Mouse (Mus musculus): Measurements from ENCODE around the gene Dnah8. TPM values are rescaled to one million over a fixed set of nuclear protein-coding genes. Genes with fewer than 3 reads are reported as not detected.
A peak's percentile ranks its signal among the peaks of the same experiment; 100 is the strongest.

The Dnah8 gene
- total and polyA plus RNA-seq, 2 experiments from 2014 or later, result 2.1 to 5.0 TPM

DNA sequence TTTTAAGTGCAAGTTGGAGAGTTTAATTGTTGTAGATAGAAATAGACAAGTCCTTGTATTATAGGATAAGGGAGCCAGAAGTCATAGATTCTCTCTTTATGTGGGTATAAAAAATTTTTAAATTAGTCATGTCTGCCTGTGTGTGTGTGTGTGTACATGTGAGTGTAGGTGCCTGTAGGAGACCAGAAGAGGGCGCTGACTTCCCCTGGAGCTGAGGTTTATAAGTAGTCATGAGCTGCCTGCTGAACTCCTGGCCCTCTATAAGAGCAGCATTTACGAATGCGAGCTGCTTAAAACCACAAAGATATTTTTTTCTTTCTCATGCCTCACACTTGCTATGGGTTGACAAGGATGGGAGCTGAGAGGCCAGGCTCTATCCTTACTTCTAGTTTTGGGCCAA is 115.6 kb downstream of the Dnah8 start:
- 92% methylated on average over 3 of the region's 3 CpGs for WGBS

DNA sequence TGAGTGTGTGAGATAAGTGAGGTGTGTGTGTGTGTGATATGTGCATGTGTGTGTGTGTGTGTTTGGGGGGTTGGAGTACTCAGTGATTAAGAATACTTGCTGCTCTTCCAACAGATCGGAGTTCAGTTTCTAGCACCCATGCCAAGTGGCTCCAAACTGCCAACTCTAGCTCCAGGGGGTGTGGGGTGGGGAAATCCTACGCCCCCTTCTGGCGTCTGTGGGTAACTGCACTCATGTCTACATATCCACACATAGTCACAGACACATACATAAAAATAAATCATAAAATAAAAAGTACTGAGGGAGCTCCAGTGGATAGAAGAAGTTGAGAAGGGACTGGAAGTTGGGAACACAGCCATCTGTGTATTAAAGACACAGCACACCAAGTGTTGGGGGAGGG is 119.8 kb downstream of the Dnah8 start:
- WGBS, result 76% methylated on average over 3 of the region's 3 CpGs
- no peak overlapping the region for H3K4me3 ChIP-seq (ENCODE audit: low read depth, low read length)
- no peak for ATAC-seq

More for the DNA sequence above, 115.6 kb downstream of the Dnah8 start:
- Histone ChIP-seq H3K9ac (no peak overlapping the region), H3K27ac (ENCODE audit: low read depth, low read length) (no peak overlapping the region), H3K36me3 (ENCODE audit: insufficient read depth) (no peaks in the 10 kb centered on the region), H3K4me2 (ENCODE audit: low read depth) (no peak overlapping the region), H3K27me3 (ENCODE audit: insufficient read depth, low read length) (no peaks in the 10 kb centered on the region), H3K4me1 (ENCODE audit: insufficient read depth) (no peaks in the 10 kb centered on the region), H3K9me3 (ENCODE audit: low read length) (no peaks in the 10 kb centered on the region), H3K4me3 (ENCODE audit: low read depth, low read length) (no peak overlapping the region)
- DNase-seq, result no peak
- no peak for ATAC-seq
- TF ChIP-seq CTCF (IDR thresholded peaks at IDR 0.05; ENCODE audit: low read depth), result no peak

DNA sequence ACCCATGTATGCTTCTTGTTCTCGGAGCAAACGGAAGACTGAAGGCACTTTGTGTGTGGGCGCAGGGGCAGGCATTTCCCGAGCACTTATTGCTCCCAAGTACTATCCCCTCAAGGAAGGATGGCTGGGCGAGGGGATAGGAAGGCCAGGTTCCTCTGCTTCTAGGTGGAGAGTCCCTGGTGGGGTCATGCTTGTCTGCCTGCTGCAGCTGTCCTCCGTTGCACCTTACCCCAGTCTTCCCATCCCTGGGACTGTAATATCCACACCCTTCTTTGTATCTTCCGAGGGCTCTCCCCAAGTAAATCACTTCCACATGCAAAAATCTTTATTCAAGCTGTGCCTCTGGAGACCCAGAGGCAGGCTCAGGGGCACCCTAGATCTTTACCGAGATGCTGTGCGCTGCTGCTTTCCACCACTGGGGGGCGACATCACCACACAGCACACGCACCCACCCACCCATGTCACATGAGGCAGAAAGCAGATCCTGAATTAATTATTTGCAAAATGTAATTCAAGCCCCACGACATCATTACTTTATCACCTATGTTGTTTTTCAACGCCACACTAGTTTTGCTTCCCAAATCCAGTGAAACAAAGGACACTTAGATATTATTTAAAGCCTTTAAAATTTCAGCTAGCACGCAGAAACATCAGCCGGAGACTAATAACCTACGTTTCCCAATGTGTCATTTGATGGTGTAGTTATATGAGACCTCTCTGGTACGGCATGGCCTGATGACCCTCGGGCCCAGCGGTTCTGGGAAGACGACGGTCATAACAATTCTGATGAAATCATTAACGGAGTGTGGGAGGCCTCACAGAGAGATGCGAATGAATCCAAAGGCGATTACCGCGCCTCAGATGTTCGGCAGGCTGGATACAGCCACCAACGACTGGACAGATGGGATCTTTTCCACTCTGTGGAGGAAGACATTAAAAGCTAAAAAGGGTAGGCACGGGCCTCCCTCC is 122.2 kb downstream of the Dnah8 start:
- Histone ChIP-seq H3K9ac (no peak overlapping the region), H3K4me3 (ENCODE audit: low read depth, low read length) (no peak overlapping the region), H3K4me2 (ENCODE audit: low read depth) (no peak overlapping the region), H3K9me3 (ENCODE audit: low read length) (no peaks in the 10 kb centered on the region), H3K4me1 (ENCODE audit: insufficient read depth) (no peaks in the 10 kb centered on the region; the same call in 1 of the 2 replicates), H3K27me3 (ENCODE audit: insufficient read depth, low read length) (no peaks in the 10 kb centered on the region), H3K36me3 (ENCODE audit: insufficient read depth) (no peaks in the 10 kb centered on the region), H3K27ac (ENCODE audit: low read depth, low read length) (no peak overlapping the region)
- peak; percentile 84 for DNase-seq
- 56% methylated on average over 29 of the region's 29 CpGs for WGBS
- peak; percentile 86 for ATAC-seq
- peak; percentile 97 for TF ChIP-seq CTCF (IDR thresholded peaks at IDR 0.05; ENCODE audit: low read depth)

More for the DNA sequence above, 119.8 kb downstream of the Dnah8 start:
- Histone ChIP-seq H3K9me3 (ENCODE audit: low read length) (no peaks in the 10 kb centered on the region), H3K4me2 (ENCODE audit: low read depth) (no peak overlapping the region), H3K27ac (ENCODE audit: low read depth, low read length) (no peak overlapping the region), H3K36me3 (ENCODE audit: insufficient read depth) (no peaks in the 10 kb centered on the region), H3K4me1 (ENCODE audit: insufficient read depth) (no peaks in the 10 kb centered on the region), H3K27me3 (ENCODE audit: insufficient read depth, low read length) (no peaks in the 10 kb centered on the region), H3K9ac (no peak overlapping the region)
- no peak for DNase-seq
- no peak for TF ChIP-seq CTCF (IDR thresholded peaks at IDR 0.05; ENCODE audit: low read depth)

GRCm38 (mm10) chr17:30749391-30749790 is 125.2 kb downstream of the Dnah8 start:
- H3K27ac ChIP-seq (ENCODE audit: low read depth, low read length), result no peak overlapping the region
- 77% methylated on average over 12 of the region's 12 CpGs for WGBS
- no peak overlapping the region for H3K4me2 ChIP-seq (ENCODE audit: low read depth)

DNA sequence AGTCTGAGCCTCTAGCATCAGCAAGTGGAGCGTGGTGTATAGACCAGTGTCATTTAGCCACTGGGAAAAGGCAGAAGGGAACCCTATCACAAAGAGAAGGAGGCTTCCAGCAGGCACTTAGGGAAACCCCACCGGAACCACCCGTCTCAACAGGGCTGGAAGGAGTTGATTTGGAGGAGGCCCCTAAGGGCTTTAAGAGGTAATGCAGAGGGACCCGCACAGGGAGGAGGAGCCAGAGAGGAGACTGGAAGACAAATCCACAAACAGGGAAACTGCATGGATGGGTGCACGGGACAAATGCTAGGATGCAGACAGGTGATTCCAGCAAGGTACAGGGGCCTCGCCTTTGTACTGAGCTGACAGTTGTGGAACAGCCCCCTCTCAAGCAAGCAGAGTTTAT is 126.1 kb downstream of the Dnah8 start:
- ATAC-seq, result 0 out of 2 replicates have a peak, but pooled peaks have one; percentile 40
- 40% methylated on average over 6 of the region's 6 CpGs for WGBS
- H3K36me3 ChIP-seq (ENCODE audit: insufficient read depth), result no peaks in the 10 kb centered on the region

More at GRCm38 (mm10) chr17:30749391-30749790, 125.2 kb downstream of the Dnah8 start:
- ATAC-seq (no peak), DNase-seq (no peak)
- Histone ChIP-seq H3K4me3 (ENCODE audit: low read depth, low read length) (no peak overlapping the region), H3K4me1 (ENCODE audit: insufficient read depth) (no peaks in the 10 kb centered on the region; the same call in 1 of the 2 replicates), H3K36me3 (ENCODE audit: insufficient read depth) (no peaks in the 10 kb centered on the region), H3K9ac (no peak overlapping the region), H3K9me3 (ENCODE audit: low read length) (no peaks in the 10 kb centered on the region), H3K27me3 (ENCODE audit: insufficient read depth, low read length) (no peaks in the 10 kb centered on the region)
- no peak for TF ChIP-seq CTCF (IDR thresholded peaks at IDR 0.05; ENCODE audit: low read depth)

DNA sequence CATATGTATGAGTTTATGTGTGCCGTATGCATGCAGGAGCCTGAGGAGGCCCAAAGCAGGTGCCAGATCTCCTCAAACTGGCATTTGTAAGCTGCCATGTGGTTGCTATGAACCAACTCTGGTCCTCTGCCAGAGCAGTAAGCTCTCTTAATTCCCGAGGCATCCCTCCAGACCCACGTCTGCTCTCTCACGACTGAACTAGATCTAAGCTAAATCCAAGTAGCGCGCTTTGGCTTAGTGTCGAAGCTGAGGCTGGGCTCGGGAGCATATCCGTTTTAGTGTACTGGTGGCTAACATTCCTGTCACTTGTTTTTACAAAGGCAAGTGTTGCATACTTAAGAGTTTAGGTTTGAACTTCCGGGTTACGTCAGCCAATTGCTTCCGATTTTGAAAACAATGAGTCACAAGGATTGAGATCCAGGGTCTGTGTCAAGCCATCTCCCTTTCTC is 128.2 kb downstream of the Dnah8 start:
- no peaks in the 10 kb centered on the region; the same call in 1 of the 2 replicates for H3K4me1 ChIP-seq (ENCODE audit: insufficient read depth)
- WGBS, result 44% methylated on average over 12 of the region's 12 CpGs
- H3K36me3 ChIP-seq (ENCODE audit: insufficient read depth), result no peaks in the 10 kb centered on the region
- no peak overlapping the region for H3K4me3 ChIP-seq (ENCODE audit: low read depth, low read length)
- DNase-seq (peak; percentile 88), ATAC-seq (peak; percentile 92)
- no peak for TF ChIP-seq CTCF (IDR thresholded peaks at IDR 0.05; ENCODE audit: low read depth)
- no peaks in the 10 kb centered on the region for H3K9me3 ChIP-seq (ENCODE audit: low read length)
- no peak overlapping the region for H3K9ac ChIP-seq
- H3K27ac ChIP-seq (ENCODE audit: low read depth, low read length), result peak overlapping the region; percentile 29; the same call in 1 of the 2 replicates
- no peak overlapping the region for H3K4me2 ChIP-seq (ENCODE audit: low read depth)
- H3K27me3 ChIP-seq (ENCODE audit: insufficient read depth, low read length), result no peaks in the 10 kb centered on the region

More for the DNA sequence above, 126.1 kb downstream of the Dnah8 start:
- Histone ChIP-seq H3K27me3 (ENCODE audit: insufficient read depth, low read length) (no peaks in the 10 kb centered on the region), H3K27ac (ENCODE audit: low read depth, low read length) (no peak overlapping the region), H3K4me1 (ENCODE audit: insufficient read depth) (no peaks in the 10 kb centered on the region; the same call in 1 of the 2 replicates), H3K4me3 (ENCODE audit: low read depth, low read length) (no peak overlapping the region), H3K9ac (no peak overlapping the region), H3K4me2 (ENCODE audit: low read depth) (no peak overlapping the region), H3K9me3 (ENCODE audit: low read length) (no peaks in the 10 kb centered on the region)
- no peak for TF ChIP-seq CTCF (IDR thresholded peaks at IDR 0.05; ENCODE audit: low read depth)
- DNase-seq, result no peak

GRCm38 (mm10) chr17:30753201-30753600 is 129.0 kb downstream of the Dnah8 start:
- H3K9ac ChIP-seq, result no peak overlapping the region
- DNase-seq (no peak), ATAC-seq (no peak)
- H3K4me3 ChIP-seq (ENCODE audit: low read depth, low read length), result no peak overlapping the region
- H3K4me2 ChIP-seq (ENCODE audit: low read depth), result no peak overlapping the region
- no peaks in the 10 kb centered on the region; the same call in 1 of the 2 replicates for H3K4me1 ChIP-seq (ENCODE audit: insufficient read depth)
- H3K9me3 ChIP-seq (ENCODE audit: low read length), result no peaks in the 10 kb centered on the region
- no peak for TF ChIP-seq CTCF (IDR thresholded peaks at IDR 0.05; ENCODE audit: low read depth)
- no peaks in the 10 kb centered on the region for H3K27me3 ChIP-seq (ENCODE audit: insufficient read depth, low read length)
- H3K36me3 ChIP-seq (ENCODE audit: insufficient read depth), result no peaks in the 10 kb centered on the region
- WGBS, result 88% methylated on average over 6 of the region's 6 CpGs
- no peak overlapping the region for H3K27ac ChIP-seq (ENCODE audit: low read depth, low read length)

All from forebrain, postnatal 0 days (tissue).